Mouse (Mus musculus) heart, adult 8-10 months (tissue): Measurements from ENCODE around the gene Gm572. TPM values are rescaled to one million over a fixed set of nuclear protein-coding genes. Genes with fewer than 3 reads are reported as not detected.

Source experiments
- DNase-seq: peaks from one replicate; pipeline ENCODE4 v3.0.0; 2022; ENCODE audit warnings: low spot score
- total RNA-seq, 4 experiments: library from RNA; stranded (reverse); gene quantifications; 2 replicates each; pipeline ENCODE4 v1.2.4; 2022

Gm572 gene
- total RNA-seq, 4 experiments from 2014 or later, result 5.2 to 8.4 (median 6.7) TPM

DNA sequence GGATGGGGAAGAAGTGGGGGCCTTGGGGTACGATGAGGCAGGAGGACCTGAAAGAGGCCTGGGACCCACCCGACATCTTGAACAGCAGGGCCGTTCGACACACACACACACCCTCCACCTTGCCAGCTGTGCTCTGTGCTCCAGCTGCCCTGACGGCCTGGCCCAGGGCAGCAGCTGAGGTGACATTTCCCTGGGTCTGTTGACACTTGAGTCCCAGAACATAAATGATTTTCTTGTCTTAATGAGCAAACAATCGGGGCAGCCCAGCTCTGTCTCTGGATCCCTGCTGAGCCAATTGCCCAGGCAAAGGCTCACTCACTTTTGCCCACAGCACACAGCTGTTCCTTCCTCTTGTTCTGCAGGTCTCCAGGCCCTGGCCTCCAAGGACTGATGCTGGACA, 20.9 kb downstream of the Gm572 start:
- DNase-seq, result no peak

DNA sequence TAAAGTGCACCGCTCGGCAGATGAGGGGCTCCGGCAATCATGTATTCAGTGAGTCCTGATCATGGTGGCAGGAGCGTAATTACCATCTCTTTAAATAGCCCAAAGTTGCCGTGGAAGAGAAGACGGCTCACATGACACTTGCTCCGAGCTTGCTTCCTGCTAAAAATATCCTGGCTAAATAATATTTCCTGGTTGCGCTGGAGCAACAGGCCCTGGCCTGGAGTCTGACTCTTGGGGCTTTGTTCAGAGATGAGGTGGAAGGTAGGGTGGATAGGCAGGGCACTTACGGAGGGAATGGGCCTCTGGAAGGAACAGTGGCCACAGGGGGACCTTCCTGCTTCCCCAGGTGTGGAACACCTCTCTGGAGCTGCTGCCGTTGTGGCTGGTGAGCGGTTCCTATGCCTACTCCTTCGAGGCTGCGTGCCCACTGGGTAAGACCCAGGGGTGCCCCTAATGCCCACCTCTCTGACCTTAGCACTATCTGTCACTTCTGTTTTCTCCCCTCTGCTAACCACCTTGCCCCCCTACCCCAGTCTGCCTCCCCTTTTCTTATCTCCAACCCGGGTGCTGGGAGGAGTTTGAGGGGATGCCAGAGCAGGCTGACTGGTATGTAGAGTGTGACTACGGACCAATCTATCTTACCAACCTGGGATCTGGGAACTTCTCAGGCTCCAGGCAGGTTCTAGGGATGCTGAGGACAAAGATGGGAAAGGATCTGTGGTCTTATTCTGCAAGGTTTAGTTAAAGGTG, 24.1 kb downstream of the Gm572 start:
- DNase-seq, result peak; percentile 52

DNA sequence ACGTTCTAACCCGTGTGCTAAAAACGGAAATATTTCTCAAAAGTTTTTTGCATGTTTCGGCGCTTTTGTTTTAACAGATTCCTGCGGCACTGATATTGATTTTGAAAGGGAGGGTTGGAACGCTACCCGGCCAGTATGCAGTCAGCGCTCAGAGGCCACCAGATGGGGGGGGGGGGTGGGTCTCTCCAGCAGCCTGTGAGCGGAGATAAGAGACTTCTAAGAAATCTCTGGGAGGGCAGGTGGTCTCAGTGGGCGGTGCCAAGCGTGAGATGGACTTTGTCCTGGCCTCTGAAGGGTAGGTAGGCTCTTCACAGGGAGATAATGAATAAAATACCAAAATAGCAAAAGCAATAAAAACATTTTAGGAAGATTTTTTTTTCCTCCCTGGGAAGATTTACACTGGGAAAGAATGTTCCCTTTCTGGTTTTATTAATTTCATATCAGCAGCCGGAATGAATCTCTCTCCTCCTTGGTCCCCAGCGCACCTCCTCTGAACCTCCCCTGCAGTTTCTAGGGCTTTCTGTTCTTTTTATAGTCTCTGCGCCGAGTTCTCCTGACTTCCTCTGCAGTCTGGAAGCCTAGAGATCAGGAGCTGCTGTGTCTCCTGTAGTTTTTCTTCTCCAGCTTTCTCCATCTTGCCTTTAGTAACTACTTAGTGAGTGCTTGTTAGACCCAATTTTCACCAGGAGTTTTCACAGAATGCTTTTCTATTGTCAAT, 28.3 kb downstream of the Gm572 start:
- DNase-seq, result no peak

DNA sequence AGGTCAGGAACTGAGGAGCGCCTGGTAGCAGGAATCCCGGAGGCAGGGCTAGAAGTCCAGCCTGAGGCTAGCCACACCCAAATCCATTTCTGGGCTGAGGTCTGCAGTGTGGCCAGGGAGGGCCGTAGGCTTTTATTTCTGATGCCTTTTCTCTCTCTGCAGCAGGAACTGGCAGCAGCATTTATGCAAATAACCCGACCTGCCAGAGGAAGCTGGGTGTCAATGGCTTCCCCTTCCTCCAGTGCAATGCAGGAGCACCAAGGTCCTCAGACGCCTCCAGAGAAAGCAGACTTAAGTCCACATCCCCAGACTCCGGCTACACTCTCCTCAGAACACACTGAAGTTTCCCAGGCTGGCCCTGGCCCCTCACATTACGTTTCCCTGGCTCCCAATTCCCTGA, 31.9 kb downstream of the Gm572 start:
- DNase-seq, result no peak

DNA sequence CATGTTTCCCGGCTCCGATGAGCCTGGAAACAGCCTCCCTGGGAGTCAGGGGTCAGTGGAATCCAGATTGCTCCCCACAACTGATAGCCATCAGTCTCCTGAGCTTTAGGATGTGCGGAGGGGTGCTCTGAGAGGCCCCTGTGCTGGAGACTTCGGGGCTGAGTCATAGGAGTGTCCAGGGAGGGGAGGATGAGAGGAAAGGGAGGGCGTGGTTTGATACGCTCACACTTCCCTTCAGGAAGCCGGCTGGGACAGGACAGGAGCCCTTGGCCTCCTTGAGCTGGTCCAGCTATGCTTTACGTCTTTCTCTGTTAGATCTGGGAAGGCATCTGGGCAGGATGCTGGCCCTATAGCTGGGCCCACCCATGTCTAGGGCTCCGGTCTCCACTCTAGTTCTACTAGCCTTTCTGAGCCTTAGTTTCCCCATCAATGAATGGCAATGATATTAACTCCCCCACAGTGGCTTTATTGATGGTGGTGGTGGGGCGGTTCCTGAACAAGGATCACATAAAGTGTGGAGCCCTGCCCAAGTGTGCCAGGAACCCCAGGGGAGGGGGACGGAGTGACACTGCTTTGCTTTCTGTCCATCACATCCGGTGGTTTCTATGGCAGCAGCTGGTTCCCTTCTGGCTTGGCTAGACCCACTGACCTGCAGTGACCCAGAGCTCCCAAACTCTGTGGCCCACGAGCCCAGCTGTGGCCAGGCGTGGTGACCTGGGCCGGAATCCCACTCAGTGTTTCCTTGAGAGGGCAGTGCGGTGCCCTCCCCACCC, 33.3 kb downstream of the Gm572 start:
- DNase-seq, result peak; percentile 60

DNA sequence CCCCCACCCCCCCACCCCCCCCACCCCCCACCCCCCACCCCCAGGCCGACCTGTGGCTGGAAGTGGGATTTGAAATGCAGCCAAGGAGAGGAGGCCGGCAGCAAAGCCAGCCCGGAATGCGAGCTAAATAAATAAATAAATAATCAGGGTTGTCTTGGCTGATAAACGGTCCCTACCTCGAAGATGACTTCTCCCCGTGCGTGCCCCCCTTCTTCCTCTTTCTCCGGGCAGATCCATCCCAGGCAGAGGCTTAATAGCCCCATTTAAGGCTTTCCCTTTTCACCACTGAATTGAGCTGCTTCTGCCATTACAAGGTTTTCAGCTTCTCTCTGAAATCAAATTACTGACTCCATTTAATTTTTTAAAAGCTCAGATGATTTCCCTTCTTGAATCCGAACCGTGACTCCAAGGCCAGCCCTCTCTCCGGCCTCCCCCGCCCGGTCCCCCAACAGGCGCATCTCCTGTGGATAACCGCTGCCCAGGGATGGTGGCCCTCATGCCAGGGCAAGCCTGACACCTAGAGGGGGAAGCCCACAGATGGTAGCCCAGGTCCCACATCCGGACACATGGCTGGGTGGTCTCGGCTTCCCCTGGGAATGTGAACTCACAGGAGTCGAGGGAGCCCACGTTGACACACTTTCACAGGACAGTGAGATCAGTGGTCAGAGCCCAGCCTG, 34.0 kb downstream of the Gm572 start:
- no peak for DNase-seq

DNA sequence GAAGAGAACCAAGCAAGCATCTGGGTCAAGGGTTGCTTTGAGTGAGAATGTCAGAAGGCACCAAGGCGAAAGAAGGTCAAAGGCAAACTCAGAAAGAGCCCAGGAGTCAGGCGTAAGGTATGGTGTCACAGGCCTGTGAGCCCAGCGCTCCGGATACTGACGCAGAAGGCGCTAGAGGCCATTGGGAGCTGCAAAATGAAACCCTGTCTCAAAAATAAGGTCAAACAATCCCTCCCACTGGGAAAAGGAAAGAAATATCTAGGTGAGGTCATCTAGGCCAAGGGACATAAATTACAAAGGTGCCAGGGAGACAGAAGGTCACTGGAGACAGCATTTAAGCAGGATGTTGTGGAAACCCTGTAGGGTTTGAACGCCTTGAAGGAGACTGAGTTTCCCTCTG, 35.0 kb downstream of the Gm572 start:
- DNase-seq, result no peak

DNA sequence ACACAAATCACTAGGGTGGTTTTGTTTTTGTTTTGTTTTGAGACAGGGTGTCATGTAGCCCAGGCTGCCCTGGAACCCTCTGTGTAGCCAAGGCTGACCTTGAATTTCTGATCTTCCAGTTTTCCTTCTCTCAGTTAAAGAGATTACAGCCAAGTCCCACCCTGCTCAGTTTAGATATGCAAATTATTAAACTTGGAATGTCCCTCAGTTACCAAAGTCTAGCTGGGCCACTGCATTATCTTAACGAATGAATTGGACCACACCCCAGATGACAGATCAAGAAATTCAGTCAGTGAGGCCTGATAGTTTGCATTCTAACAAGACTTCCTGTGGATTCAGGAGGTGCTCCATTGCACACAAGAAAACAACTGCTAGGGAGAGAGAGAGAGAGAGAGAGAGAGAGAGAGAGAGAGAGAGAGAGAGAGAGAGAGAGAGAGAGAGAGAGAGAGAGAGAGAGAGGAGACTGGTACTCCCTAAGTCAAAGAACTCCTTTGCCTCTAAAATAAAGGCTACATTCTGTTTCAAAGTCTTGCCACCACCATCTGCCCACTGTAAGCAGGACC, 37.5 kb downstream of the Gm572 start:
- DNase-seq, result no peak

DNA sequence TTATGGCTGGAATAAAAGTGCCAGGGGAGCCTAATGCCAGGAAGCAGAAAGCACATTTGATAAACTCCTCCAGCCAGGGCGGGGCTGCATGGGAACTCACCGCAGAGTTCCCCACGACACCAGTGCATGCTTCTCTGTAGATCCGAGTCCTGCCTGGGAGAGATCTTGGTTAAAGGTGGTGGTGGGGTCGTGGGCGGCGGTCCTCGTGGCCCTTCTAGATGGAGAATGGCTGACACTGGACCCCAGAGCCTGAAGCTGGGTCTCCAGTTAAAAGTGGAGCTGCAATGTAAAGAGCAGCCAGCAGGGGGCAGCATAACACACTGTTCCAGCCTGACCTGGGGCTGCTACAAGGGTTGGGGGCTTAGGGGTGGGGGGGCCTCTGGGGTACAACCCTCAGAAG, 38.3 kb downstream of the Gm572 start:
- no peak for DNase-seq

DNA sequence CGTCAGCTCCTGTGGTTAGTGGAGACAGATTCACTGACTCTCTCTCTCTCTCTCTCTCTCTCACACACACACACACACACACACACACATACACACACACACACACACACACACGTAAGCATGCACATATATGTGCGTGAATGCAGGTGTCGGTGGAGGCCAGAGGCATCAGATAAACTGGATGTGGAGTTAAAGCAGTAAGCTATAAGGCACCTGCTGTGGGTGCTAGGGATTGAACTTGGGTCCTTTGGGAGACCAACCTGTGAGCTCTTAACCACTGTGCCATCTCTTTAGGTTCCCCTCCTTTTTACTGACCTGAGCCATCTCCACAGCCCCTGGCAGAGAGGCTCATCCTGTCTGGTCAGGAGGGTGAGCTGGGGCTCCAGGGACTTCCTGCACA, 39.8 kb downstream of the Gm572 start:
- DNase-seq, result no peak

DNA sequence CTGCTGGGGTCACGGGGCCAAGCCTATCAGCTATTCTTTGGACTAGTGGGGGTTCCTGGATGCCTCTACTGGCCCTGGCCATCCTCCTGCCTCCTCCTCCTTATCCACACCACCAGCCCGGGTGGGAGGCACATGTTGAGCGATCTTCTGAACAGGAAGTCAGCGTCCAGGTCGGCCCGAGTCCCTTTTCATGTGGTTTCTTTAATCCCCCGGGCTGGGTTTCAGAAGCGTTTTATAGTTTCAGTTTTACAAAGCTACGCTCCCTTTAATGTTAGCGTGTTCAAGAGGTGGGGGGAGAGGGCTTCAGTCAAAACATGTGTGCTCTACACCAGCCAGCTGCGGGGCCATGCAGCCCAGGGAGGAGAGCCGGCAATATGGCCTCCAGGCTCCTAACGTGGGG, 40.4 kb downstream of the Gm572 start:
- no peak for DNase-seq

DNA sequence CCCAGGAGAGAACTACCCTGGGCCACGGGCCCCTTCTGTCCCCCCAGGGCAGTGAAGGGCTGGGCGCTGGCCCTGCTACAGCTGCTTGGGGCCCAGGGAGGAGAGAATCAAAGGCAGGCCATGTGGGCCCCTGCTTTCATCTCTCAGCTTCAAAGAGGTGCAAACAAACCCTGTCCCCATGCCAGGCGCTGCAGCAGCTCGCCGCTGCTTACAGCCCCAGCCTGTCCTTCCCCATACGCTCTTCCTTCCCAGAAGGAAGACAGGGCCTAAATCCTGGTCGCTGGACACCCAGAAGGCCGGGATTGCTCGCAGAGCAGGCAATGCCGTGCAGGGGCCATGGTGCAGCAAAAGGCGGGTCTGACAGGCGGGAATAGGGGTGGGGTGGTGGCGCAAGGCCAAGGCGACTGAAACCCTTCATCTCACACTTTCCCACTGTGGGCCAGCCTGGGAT, 43.4 kb downstream of the Gm572 start:
- DNase-seq, result no peak

DNA sequence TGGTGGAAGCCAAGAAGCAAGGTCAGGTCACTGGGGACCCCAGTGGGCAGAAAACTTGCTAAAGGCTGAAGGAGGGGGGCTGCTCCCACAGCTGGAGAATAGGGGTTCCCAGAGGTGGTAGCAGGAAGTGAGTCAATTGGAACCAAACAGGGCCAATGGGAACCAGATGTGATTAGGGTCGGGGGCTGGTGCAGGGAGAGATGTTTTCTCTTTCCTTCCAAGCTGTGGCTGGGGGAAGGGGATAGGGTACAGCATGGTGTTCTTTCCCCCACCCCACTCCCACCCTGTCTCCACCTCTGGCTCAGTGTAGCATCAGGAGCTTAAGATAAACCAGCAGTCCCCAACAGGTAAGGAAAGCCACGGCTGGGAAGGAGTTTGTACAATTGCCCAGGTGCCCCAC, 45.0 kb downstream of the Gm572 start:
- no peak for DNase-seq

DNA sequence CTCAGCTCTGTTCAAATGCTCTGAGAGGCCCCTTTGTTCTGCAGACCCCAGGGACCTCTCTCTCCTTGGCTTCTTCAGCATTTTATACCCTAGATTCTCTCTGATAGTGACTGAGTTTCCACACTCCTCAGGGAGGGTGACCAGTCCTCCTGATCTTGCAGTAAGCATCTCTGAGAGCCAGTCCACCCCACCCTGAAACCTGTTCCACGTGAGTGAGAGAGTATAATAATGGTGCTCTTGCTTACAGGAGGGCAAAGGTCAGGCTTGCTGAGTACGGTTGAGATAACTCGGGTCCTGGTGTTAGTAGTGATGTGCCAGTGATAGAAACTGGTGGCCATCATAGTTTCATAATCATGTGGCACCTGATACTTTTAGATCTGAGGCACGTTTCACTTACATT, 48.1 kb downstream of the Gm572 start:
- no peak for DNase-seq

DNA sequence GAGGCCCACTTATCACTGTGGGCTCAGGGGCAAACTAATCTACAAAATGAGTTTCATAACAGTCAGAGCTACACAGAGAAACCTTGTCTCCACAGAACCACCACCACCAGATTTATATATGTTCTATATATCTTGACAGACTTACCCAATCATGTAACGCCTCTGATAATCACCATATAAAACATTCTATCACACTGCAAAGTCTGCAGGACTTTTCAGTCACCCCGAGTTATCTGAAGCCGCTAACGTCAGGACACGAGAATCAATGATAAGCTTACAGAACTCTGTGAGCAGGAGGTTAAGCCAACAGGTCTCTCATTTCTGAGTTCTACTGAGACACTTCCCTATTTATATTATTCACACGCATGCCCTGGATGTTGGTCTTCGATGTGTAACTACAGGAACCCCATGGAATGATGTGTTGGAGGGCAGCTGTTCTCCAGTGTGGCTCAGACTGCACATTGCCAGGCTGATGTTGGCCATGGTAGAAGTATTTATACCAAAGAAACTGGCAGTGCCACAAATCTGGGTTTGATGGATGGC, 50.4 kb downstream of the Gm572 start:
- DNase-seq, result no peak

DNA sequence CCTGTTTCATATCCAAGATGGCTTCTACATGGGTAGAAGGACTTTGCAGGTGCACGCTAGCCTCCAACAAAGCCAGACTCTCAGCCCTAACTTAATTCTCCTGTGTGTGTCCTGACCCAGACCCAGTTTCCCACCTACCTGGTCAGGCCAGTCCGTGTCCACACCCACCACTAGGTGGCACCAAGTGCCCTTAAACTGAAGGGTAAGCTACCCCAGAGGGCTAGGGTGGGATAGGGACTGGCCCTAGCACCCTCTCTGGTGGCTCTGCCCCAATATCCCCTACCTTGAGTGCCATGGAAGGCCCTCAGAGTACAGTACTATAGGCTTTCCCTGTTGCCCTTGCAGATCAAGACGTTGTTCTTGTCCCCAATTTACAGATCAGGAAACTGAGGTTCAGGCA, 61.6 kb downstream of the Gm572 start:
- peak; percentile 11 for DNase-seq

DNA sequence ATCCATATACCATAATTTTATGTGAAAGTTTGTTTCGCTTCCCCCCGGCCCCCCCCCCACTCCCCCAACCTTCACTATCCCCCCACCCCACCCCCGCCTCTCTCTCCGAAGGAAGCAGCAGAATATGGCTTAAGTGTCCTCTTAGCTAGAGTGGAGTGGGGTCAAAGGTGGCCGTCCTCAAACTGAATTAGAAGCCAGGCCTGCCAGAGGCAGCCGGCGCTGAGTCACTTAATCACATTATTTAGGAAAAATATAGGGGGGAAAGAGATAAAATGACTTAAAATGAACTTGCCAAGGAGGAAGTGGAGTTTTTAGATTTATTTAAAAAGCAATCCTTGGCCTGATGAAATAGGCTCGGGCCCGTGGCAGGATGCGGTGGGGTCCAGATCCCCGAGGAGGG, 65.7 kb downstream of the Gm572 start:
- DNase-seq, result no peak

DNA sequence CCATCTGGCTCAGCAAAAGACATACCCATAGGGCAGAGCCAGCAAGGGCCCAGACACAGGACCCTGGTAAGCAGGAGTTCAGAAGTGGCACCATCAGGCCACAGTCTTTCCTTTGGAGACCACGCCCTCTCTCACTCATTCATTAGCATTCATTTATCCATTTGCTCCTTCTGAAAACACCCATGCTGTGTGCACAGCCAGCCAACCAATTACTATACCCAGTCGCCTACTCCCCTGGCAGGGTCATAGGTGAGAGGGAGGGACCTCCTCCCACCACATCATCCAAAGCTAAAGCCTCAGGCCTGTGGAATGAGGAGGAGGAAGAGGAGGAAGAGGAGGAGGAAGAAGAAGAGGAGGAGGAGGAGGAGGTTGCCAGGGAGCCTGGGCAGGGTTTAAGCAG, 67.3 kb downstream of the Gm572 start:
- no peak for DNase-seq

DNA sequence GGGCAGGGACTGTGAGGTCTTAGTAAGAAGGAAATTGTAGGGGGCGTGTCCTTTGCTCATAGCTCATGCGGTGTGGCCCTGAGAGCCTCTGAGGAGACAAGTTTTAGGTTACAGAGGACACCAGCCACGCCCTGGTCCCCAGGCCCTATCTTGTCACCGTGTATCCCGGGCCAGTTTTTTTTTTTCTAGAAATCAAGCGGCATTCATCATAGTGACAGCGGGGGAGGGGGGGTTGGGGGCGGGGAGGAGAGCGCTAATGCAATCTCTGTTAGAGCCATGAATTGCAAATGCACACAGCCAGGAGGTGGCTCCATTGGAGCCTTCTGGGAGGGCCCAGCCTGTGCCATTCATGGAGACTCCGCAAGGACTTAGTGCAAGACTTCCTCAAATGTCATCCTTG, 68.2 kb downstream of the Gm572 start:
- no peak for DNase-seq

DNA sequence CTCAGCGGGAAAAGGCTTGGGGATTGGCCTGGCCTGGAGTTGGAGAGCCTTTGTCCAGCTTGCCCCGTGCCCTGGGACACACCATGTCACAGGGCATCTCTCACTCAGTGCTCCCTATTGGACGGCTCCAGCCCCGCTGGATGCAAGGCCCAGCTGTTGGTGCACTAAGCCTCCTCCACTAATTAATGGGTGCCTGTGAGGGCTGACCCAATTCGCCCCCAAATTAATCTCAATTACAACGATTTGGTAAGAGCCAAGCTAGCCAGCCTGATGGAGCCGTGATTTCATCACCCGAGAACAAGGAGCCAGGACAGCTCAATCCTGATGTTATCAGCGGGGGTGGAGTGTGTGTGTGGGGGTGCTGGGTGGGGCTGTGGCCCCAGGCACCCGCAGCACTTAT, 69.5 kb downstream of the Gm572 start:
- no peak for DNase-seq

DNA sequence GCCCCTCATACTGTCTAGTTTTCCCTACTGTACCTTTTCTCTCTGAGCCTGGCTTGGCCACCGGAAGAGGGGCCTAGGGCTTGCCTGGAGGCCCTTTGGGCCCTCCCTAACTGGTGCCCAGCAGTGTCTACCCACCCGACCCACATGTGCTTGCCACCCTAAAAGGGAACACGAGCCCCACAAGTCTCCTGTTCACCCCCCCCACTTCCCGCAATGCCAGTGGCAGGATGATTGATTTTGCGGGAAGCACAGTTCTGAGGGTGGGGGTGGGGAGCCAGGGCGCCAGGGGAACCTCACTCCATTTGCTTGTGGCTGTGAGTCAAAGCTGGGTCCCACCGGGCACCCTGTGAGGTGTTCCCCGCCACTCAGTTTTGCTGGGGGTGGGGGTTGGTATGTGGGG, 70.9 kb downstream of the Gm572 start:
- no peak for DNase-seq
